Mouse (Mus musculus) B cell, adult 62 days (primary cell): ENCODE data around the gene Grin2d. TPM values are rescaled to one million over a fixed set of nuclear protein-coding genes. Genes with fewer than 3 reads are reported as not detected.

ENCODE experiments used
- total RNA-seq: library from RNA; stranded (reverse); gene quantifications from 4 replicates; pipeline ENCODE4 v1.2.4, GENCODE M21; 2023

The Grin2d gene
- 0.49 to 0.86 TPM (median 0.52 TPM) in 4 replicates for total RNA-seq

GRCm38 (mm10) chr7:45878278-45878677, at the start of gene Grin2d:
Gene Grin2d, minus strand, starts transcription at chr7:45878378.

GRCm38 (mm10) chr7:45923762-45924428, 45.7 kb upstream of the Grin2d start, which contains the start of gene Ccdc114:
Gene Ccdc114, plus strand, starts transcription at chr7:45924072.

GRCm38 (mm10) chr7:45921242-45921621, 43.1 kb upstream of the Grin2d start, which contains the start of gene Emp3:
Gene Emp3, minus strand, starts transcription at chr7:45921404.

GRCm38 (mm10) chr7:45896517-45897257, 18.5 kb upstream of the Grin2d start, which contains the start of the genes Syngr4 and Tmem143:
Gene Syngr4, minus strand, starts transcription at chr7:45896714.
Gene Tmem143, plus strand, starts transcription at chr7:45896941.

GRCm38 (mm10) chr7:45872624-45873023, 5.6 kb downstream of the Grin2d start, which contains the start of gene Kdelr1:
Gene Kdelr1, plus strand, starts transcription at chr7:45872772.

GRCm38 (mm10) chr7:45830427-45831127, 47.6 kb downstream of the Grin2d start, which contains the start of gene Grwd1:
Gene Grwd1, minus strand, starts transcription at chr7:45830944.

GRCm38 (mm10) chr7:45824598-45824997, 53.6 kb downstream of the Grin2d start, which contains the start of gene Kcnj14:
Gene Kcnj14, minus strand, starts transcription at chr7:45824782.

GRCm38 (mm10) chr7:45813787-45814779, 64.1 kb downstream of the Grin2d start, which contains the start of gene Cyth2:
Gene Cyth2, minus strand, starts transcription at chr7:45814581.

GRCm38 (mm10) chr7:45784524-45785372, 93.4 kb downstream of the Grin2d start, which contains the start of gene Sult2b1:
Gene Sult2b1, minus strand, starts transcription at chr7:45784669.

GRCm38 (mm10) chr7:45783511-45784091, 94.6 kb downstream of the Grin2d start, which contains the start of gene Lmtk3:
Gene Lmtk3, plus strand, starts transcription at chr7:45783738.

Other genes starting within 250 kb of the Grin2d start
- not detected in 4 replicates for gene Mamstr, start 238.4 kb downstream of the Grin2d start, total RNA-seq
- not detected in 4 replicates for gene Fut2, start 212.0 kb downstream of the Grin2d start, total RNA-seq
- not detected in 4 replicates for gene Ntn5, start 194.4 kb downstream of the Grin2d start, total RNA-seq
- not detected in 4 replicates for gene Sec1, start 184.0 kb downstream of the Grin2d start, total RNA-seq
- gene Car11, start 178.5 kb downstream of the Grin2d start, total RNA-seq: not detected in 4 replicates
- 19.3 to 25.2 TPM (median 23.7 TPM) in 4 replicates for gene Dbp, start 173.3 kb downstream of the Grin2d start, total RNA-seq
- 2,047 to 2,170 TPM (median 2,138 TPM) in 4 replicates for gene Rpl18, start 162.9 kb downstream of the Grin2d start, total RNA-seq
- 31.9 to 35.1 TPM (median 32.5 TPM) in 4 replicates for gene Sphk2, start 160.4 kb downstream of the Grin2d start, total RNA-seq
- 1.0 to 1.9 TPM (median 1.5 TPM) in 4 replicates for gene Fam83e, start 157.2 kb downstream of the Grin2d start, total RNA-seq
- gene Spaca4, start 152.6 kb downstream of the Grin2d start, total RNA-seq: not detected in 4 replicates
- 0.12 to 0.39 TPM in 2 of 4 replicates, not detected in the others for gene Lmtk3, start 94.6 kb downstream of the Grin2d start, total RNA-seq
- gene Sult2b1, start 93.7 kb downstream of the Grin2d start, total RNA-seq: 1.4 to 1.9 TPM (median 1.5 TPM) in 3 of 4 replicates, not detected in the other
- 132 to 162 TPM (median 146 TPM) in 4 replicates for gene Cyth2, start 63.8 kb downstream of the Grin2d start, total RNA-seq
- 3.5 to 4.3 TPM (median 3.9 TPM) in 4 replicates for gene Kcnj14, start 53.6 kb downstream of the Grin2d start, total RNA-seq
- gene Grwd1, start 47.4 kb downstream of the Grin2d start, total RNA-seq: 29.3 to 33.0 TPM (median 30.4 TPM) in 4 replicates
- 51.0 to 58.7 TPM (median 51.4 TPM) in 4 replicates for gene Kdelr1, start 5.6 kb downstream of the Grin2d start, total RNA-seq
- not detected in 4 replicates for gene Syngr4, start 18.3 kb upstream of the Grin2d start, total RNA-seq
- gene Tmem143, start 18.6 kb upstream of the Grin2d start, total RNA-seq: 7.6 to 13.6 TPM (median 9.5 TPM) in 4 replicates
- 201 to 243 TPM (median 228 TPM) in 4 replicates for gene Emp3, start 43.0 kb upstream of the Grin2d start, total RNA-seq
- 6.3 to 12.1 TPM (median 9.0 TPM) in 4 replicates for gene Ccdc114, start 45.7 kb upstream of the Grin2d start, total RNA-seq
- not detected in 4 replicates for gene Abcc6, start 151.9 kb upstream of the Grin2d start, total RNA-seq
- gene Nomo1, start 155.3 kb upstream of the Grin2d start, total RNA-seq: 43.0 to 50.9 TPM (median 45.5 TPM) in 4 replicates
- not detected in 4 replicates for gene Kcnj11, start 222.4 kb upstream of the Grin2d start, total RNA-seq